Mouse (Mus musculus): ENCODE results near the gene Cacna2d3. TPM values are rescaled to one million over a fixed set of nuclear protein-coding genes. Genes with fewer than 3 reads are reported as not detected.

Cacna2d3 gene
- total RNA-seq, 4 experiments from 2014 or later = 0.50 to 1.2 (median 0.91) TPM

DNA sequence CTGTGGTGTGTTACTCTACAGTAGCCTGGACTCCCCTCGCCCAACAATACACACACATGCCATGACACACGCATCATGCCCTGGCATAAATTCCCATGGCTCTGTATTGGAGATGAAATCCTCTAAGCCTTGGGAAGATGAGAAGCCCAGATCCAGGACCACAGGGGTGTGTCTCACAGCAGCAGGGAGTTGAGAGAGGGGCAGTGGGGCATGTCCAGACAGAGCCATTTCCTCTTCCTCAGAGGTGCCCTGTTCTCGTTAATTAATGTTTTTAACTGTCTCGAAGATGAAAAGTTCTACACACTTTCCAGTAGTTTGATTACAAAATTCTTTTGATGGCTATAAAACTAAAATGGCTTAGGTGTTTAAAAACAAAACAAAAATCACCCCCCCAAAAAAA is 641.4 kb downstream of the Cacna2d3 start:
- DNase-seq (ENCODE audit: low spot score) = no peak

DNA sequence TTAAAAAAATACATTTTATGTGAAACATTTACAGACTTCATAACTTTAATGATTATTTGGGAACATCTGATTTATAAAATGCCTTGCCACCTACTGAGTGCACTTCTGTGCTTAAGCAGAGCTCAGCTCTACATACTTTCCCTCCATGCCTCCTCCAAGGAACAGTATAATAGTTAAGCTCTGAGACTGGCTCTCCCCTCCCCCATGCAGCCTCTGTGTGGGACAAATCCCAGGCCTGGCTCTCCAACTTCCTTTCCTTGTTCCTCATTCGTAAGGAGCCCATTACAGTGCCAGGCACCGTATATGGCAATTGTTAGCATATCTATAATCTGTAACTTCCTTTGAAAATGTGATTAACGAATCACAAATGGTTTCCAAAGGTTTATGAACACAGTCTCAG is 644.2 kb downstream of the Cacna2d3 start:
- no peak for DNase-seq (ENCODE audit: low spot score)

DNA sequence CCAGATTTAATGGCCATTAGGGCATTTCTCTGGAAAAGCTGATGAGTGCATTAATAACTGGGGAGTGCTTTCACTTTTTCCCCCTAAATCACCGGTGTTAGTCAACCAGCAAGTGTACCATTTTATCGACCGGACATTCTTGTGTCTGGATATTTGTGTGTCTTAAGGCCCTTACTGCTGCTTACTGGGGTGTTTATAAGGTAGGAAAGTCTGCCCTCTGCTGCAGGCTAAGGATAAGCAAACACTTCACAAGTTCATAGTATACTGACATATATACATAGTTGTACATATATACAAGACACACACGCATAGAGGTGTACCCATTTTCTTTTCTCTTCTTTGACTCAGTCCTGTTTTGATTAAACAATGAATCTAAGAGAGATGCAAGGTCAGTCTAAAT is 647.9 kb downstream of the Cacna2d3 start:
- DNase-seq (ENCODE audit: low spot score) = no peak

DNA sequence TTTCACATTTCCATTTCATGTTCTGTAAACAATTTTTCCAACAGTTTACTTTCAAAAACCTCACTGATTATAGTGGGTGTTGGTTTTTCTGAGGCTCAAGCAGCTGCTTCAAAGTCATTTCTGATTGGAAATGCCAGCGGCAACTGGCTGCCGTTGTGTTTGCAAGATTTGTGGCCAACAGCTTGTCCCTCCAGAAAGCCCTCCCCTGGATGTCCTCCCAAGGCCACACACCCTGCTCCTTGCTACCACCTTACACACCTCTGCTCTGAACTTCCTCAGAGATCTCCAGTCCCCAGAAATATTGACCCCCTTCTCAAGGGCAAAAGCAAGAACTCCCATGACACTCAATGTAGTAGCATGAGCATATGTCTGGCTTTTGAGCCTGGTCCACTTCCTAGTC is 659.0 kb downstream of the Cacna2d3 start:
- no peak for DNase-seq (ENCODE audit: low spot score)

DNA sequence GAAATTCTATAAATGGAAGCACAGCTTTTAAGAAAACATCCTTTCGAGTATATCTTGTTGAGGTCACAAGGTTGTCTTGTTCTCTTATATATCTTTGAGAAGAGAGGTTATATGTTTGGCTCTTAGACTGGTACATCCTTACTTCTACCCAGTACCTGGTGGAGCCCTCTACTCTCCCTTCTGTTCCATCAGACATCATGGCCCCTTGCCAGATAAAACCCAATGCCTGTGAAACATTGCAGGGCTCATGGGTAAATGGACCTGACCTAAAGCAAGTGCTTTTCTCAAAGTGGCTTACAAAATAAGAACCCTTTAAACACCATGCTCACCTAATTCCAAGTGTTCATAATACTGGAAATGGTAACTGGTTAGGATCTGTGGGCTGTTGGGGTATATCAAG is 660.2 kb downstream of the Cacna2d3 start:
- DNase-seq (ENCODE audit: low spot score) = no peak

DNA sequence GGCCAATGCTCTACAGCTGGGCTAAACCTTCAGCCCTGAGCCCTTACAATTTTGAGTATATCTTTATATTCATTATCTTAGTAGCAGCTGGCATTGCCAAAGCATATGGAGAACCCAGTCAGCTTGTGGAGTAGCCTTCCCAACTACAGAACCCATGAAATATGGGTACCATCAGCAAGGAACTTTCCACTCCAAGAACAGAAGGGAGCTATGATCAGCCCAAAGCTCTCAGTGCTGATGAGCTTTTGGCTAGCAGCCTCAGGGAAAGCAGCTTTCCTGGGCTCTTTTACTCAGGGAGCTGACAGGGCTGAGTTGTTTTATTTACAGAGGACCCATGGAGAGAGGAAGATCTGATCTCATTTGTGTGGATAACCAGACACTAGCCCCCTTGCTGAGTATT is 661.0 kb downstream of the Cacna2d3 start:
- no peak for DNase-seq (ENCODE audit: low spot score)

DNA sequence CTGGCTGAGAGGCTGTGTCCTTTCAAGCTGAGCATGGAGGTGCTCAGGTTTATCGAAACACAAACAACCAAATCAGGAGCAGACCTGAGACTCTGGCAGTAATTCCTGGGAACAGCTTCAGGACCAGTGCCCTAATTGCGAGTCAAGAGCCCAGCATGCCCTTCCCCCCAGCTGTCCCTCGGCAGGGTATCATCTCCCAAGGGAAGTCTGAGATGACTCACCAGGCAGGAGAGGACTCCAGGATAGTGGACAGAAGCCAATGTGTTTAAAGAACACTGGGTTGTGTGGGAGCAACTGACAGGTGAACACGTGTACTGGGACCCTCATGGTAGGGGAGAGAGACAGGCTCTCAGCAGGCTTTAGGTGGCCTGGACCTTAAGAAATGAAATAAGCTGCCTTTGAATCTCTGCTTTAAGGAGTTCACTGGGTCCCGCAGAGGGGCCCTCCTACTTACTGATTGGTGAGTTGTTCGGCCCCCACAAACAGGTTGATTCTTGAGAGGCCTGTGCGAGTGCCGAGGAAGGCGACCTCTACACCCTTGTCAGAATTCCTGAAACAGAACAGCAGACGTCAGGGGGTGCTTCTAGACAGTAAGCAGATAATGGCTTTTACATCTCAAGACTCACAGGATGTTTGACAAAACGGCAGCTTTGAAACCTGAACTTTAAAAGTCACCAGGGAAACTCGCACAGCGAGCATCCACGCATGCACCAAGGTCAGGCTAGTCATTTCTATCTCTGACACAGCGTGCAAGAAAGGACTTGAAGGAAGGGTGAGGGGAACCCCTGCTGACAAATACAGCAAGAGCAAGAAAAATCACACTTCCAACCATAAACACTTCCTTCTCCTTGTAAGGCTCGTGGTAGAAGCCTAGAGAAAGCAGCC is 669.5 kb downstream of the Cacna2d3 start:
- DNase-seq (ENCODE audit: low spot score) = no peak

DNA sequence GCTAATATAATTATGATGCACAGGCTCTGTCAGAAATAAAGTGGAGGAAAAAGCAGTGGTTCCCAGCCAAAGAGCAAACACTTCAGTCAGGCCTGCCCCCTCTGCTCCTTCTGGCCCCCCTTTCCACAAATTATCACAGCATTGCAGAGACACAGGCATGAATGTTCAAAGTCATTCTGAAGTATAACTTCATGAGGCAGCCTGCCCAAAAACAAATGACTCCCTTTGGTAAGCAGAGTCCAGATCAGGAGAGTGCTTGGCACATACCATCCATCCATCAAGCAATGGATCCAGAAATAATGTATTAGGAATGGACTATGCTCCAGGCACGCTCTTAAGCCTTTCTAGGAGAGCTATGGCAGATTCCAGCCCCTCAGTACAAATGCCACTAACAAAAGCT is 679.3 kb downstream of the Cacna2d3 start:
- no peak for DNase-seq (ENCODE audit: low spot score)

DNA sequence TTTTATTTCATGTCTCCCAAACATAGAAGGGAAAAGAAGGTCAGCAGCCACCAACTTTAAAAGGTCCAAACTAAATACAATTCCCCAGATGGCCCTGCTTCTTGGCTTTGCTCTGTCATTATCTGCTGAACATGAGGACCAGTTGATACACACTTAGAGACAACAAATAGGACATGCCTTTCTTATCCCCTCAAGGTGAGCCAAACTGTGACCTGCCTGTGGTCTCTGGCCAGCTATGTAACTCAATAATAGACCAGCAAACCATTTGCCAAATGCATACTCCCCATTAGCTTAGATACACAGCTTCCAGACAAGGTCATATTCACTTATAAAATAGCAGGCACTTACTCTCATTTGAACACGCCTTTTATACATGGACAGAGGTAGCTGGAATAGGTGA is 680.2 kb downstream of the Cacna2d3 start:
- DNase-seq (ENCODE audit: low spot score) = peak; percentile 55

DNA sequence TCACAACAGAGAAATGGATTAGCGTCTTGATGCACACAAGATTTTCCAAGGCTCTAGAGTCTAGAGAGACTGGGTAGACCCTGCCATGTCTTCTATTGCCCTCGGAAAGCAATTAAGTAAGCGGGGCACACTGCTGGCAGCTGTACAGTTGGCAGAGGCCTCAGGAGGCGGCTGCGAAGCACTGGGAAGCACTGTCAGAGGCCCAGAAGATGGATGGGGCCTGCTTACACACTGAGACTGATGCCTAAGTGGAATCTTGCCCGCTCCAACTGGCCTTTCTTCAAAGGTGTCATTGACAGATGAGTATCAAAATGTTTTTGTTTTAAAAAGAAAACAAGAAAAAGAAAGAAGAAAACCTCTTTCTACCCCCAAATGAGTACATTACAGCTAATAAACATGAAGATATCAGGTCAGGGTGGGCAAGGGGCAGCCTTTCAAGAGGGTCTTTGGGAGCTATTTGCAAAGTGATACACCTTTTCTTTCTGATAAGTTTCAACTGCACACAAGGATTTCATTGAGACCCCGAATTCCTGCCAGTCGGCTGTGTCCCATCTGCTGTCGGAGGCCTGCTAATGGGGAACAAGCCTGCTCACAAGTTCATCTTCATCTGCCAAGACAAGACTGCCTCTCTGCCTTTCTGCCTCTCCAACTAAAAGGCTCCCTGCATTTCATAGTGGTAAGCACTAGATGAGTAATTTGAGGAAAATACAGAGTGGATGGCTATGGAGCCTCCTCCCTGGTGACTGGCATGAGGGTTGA is 680.9 kb downstream of the Cacna2d3 start:
- DNase-seq (ENCODE audit: low spot score) = no peak

DNA sequence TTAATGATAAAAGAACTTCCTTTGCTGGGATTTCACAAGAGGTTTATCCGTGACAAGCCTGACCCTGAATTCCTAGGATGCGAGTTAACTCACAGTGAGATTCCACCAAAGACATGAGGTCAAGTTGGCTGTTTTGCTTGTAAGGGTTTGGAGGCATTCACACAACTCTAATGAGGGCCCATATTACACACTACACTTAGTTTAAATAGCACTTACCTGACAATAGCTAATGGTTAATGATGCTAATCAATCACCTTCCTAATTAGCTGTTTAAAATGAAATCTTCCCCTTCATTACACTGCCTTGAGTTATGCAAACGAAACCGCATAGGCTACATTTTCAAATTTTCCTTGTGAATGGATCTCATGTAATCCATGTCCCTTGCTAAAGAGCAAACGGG is 683.4 kb downstream of the Cacna2d3 start:
- DNase-seq (ENCODE audit: low spot score) = no peak

DNA sequence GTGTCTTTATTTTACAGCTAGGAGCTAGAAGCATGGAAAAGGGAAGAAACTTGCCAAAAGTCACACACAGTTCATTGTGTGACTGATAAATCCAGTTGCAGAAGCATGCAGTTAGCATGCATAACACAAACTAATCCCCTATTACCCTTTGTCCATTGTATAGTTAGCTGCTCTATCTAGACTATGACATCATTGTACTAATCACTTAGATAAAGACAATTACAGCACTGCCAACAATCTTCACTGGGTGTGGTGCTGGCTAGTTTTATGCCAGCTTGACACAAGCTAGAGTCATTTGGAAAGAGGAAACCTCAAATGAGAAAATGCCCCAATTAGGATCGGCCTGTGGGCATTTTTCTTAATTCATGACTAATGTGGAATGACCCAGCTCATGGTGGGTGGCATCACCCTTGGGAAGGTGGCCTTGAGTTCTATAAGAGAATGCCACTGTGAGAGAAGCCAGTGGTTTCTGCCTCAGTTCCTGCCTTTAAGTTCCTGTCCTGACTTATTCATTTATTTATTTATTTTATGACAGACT is 689.7 kb downstream of the Cacna2d3 start:
- no peak for DNase-seq (ENCODE audit: low spot score)

DNA sequence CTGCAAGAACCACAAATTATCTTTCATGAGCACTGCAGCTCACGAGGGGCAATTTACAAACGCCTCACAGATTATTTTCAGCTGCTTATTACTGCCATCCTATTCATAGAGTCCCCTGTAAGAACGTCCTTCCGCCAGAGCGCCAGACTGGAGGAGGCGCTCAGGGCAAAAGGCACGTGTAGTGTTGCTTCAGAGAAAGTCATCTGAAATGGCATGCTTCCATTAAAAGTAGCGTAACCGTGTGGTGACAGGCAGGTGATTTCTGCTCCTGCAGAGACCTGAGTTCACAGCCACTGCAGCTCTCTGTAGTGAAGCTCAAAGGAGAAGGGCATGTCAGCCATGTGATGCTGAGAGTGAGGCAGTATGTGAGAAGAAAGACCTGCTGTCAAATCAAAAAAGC is 691.1 kb downstream of the Cacna2d3 start:
- no peak for DNase-seq (ENCODE audit: low spot score)

DNA sequence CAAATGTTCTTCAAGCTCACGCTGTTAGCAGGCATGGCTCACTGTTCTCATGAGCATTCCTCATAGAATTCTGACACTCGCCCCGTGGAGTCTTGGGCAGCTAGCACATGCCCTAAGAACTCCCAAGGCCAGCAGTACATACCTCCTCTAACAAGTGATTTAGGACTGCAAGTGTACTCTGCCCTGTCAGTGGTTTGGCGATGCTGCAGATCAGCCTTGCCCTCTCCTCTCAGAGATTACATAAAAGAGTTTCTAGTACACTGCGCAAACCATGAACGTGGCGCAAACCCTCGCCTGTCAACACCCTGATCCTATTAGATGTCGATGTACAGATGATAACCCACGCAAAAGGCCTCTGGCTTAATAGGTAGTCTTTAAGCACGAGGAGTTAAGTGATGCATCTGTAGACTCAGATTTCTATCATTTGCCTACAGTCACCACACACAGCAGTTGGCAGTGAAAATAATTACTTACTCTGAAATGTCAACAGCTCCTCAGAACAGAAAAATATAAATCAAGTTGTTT is 691.7 kb downstream of the Cacna2d3 start:
- no peak for DNase-seq (ENCODE audit: low spot score)

DNA sequence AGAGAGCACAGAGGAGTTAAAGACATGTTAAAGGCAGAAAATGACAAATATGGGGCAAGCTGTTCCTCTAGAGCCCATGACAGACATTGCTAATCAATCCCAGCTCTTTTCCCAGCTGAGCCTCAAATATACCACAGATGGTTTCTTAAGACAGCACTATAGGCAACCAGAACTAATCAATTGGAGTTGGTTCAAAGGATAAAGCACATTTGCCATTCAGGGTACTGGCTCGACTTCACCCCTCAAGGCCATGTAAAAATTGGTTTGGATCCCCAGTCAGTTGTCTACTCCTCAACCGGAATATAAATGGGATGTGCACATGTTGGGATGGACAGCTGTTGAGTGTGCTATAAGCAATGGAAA is 692.6 kb downstream of the Cacna2d3 start:
- no peak for DNase-seq (ENCODE audit: low spot score)

DNA sequence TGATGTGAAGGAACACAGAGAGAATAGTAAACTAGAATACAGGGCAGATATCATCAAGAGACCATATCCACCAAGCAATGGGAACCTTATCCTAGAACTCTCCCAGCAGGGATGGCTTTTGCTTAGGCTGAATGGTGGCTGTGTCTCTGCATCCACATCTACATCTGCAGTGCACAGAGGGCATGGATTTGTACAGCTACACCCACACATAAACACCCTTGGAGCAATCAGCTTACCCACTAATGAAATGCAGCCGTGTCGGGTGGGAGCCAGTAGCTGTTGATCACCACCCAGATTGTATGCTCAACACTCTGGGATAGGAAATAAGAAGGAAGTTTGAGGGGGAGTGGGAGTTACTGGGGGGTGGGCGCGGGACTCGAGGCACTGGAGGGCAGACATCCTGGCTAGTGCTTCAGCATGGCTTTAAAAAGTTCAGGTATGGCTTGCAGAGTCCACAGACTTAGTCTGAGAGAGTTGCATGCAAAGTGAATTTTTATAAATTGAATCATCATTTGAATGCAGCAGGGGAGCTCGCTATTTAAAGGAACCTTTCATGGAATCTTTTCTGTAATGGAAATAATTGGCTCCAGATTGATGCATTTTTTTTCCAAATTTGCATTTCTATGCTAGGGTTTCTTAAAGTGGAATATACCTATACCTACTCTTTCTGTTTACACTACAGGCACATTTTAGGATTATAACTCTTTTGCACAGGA is 693.1 kb downstream of the Cacna2d3 start:
- DNase-seq (ENCODE audit: low spot score) = no peak

DNA sequence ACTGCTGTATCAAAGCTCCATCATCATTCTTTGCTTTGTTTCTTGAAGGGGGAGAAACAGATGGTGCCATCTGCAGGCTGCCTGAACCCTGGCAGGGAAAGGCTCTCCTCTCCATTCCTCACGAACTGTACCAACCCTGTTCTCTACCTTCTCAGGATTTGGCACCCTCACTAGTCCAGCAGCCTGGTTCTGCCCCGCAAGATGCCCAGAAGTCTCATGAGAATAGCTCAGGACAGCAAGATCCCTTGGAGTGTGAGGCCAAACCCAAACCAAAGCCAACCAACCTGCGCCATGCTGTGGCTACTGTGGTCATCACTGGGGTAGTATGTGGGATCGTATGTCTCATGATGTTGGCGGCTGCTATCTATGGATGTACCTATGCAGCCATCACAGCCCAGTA is 694.4 kb downstream of the Cacna2d3 start:
- no peak for DNase-seq (ENCODE audit: low spot score)

DNA sequence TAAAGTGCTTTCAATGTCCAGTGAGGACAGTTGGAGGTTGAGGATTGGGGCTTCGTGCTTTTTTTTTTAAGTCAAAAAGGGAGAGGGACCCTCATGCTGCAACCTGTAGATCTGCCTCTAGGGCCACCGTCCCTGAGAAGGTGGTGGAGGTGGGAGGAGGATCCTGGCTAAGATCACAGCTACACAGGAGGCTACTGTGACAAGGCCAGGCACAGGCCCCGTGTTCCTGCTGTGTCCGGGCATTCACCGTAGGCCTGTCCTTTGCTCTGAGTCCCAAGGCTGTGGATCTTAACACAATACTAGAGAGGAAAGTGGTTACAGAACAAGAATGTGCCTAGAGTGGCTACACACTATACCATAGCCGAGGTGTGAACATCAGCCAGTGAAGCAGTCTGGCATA is 696.3 kb downstream of the Cacna2d3 start:
- no peak for DNase-seq (ENCODE audit: low spot score)

DNA sequence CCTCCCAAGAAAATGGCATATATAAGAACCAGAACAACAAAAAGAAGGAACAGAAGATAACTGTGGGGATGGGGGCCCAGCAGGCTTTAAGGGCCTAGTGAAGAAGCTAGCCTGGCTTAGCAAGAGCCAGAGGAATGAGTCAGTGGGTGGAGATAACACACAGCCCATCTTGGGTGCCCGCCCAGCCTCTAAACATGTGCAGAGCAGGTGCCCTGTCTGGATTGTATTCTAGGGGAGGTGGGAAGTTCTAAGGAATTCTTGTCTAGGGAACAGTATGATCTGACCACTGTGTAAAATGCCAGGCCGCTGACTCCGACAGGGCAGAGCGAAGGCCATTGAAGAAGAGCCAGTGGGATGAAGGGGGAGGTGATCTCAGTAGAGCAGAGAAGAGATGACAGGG is 698.4 kb downstream of the Cacna2d3 start:
- DNase-seq (ENCODE audit: low spot score) = peak; percentile 48

DNA sequence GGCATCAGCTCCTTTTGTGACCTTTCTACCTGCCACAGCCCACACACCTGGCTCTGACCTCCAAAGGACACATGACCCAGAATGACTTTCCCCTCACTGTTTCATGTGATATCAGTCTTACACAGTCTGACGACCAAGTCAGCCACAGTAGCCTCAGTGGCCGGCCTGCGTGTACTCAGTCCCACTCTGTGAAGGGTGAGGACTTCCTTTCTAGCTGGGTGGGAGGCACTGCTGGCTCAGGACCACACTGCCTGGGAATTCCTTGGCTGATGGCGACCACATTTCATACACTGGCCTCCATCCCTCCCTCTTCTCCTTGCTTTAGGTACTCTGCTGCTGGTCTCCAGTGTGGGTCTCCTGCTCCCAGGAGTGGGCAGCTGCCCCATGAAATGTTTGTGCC is 700.4 kb downstream of the Cacna2d3 start:
- DNase-seq (ENCODE audit: low spot score) = no peak

DNA sequence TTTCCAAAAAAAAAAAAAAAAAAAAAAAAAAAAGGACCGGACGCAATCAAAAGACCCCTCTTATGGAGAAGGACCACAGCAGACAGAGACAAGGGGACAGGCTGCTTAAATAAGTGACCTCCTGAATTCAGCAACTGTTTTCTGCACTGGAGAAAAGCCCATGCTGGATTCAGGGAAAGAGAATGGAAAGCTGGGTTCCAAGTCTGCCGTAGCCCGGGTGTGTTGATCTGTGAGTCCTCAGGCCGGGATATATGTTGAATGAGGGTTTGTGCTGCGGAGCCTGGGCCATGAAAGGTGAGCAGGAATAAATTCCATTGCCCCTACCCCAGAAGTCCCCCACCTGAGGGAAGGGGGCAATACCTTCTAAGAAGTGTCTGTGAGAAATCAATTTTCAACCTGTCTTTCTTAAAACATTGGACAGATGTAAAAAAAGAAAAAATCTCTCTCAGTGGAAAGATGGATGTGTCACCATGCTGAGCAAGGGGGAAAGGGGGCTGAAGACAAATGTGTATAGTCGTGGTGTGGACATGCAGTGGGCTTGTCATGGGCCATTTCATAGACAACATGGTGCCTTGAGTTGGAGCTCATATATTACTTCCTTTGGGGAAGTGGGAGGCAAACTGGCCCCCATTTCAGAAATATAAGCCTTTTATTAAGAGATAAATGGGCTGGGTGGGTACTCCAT is 703.2 kb downstream of the Cacna2d3 start:
- no peak for DNase-seq (ENCODE audit: low spot score)

All from heart, adult 8-10 months (tissue).